Mouse (Mus musculus) forebrain, embryonic 11.5 days (tissue): ENCODE measurements around the gene Capn7. TPM values are rescaled to one million over a fixed set of nuclear protein-coding genes. Genes with fewer than 3 reads are reported as not detected.

ENCODE experiments used
- ATAC-seq: fragments of 200-750 bp; cut with Nextera tagmentation; replicated peaks from 2 replicates; pipeline ENCODE4 v1.8.0; 2017; ENCODE audit warnings: moderate TSS enrichment; ENCODE audit not compliant: low FRiP score
- DNase-seq: peaks from one replicate; pipeline ENCODE4 v3.0.0-alpha.2; 2017; ENCODE audit warnings: low spot score
- H3K27ac ChIP-seq: fragments of 300-500 bp; sonication (generic); 2 replicates; pipeline ENCODE4 v1.5.1; 2014; ENCODE audit warnings: low read depth, low read length
- H3K27me3 ChIP-seq: fragments of 300-500 bp; sonication (generic); 2 replicates; pipeline ENCODE4 v1.6.1; 2014; ENCODE audit warnings: mild to moderate bottlenecking, low read length, mixed read lengths; ENCODE audit not compliant: control insufficient read depth, insufficient read depth
- H3K36me3 ChIP-seq: fragments of 300-500 bp; sonication (generic); 2 replicates; pipeline ENCODE4 v1.6.1; 2014; ENCODE audit warnings: mild to moderate bottlenecking, low read length, moderate library complexity, mixed read lengths; ENCODE audit not compliant: control insufficient read depth, insufficient read depth
- H3K4me1 ChIP-seq: fragments of 300-500 bp; sonication (generic); replicated peaks from 2 replicates; pipeline ENCODE4 v1.6.1; 2014; ENCODE audit warnings: low read length, mixed read lengths; ENCODE audit not compliant: control insufficient read depth, insufficient read depth
- H3K4me2 ChIP-seq: fragments of 300-500 bp; sonication (generic); 2 replicates; pipeline ENCODE4 v1.6.1; 2014; ENCODE audit warnings: low read depth, mild to moderate bottlenecking, low read length, moderate library complexity, mixed read lengths; ENCODE audit not compliant: severe bottlenecking
- H3K4me3 ChIP-seq: fragments of 300-500 bp; sonication (generic); 2 replicates; pipeline ENCODE4 v1.5.1; 2014; ENCODE audit warnings: low read depth, low read length
- H3K9ac ChIP-seq: fragments of 300-500 bp; sonication (generic); 2 replicates; pipeline ENCODE4 v1.6.1; 2014; ENCODE audit warnings: low read length
- H3K9me3 ChIP-seq: fragments of 300-500 bp; sonication (generic); 2 replicates; pipeline ENCODE4 v1.6.1; 2016; ENCODE audit warnings: low read length, mixed read lengths; ENCODE audit not compliant: control insufficient read depth
- WGBS: fragments of 180-500 bp; shearing (Covaris S2); extraction: QIAGEN DNeasy Blood & Tissue Kit; methylation state at CpG from one replicate; pipeline ENCODE4 v1.1.7; 2014; 5-methylcytosine and 5-hydroxymethylcytosine counted together
- polyA plus RNA-seq: library from polyadenylated mRNA; unstranded; fragments of >200 nt; fragmentation: Nextera tagmentation; extraction: Ambion mirVana; gene quantifications from 2 replicates; pipeline ENCODE4 v1.2.1, GENCODE M21; 2014

The Capn7 gene
- polyA plus RNA-seq: 36.2 and 41.2 TPM in 2 replicates

DNA sequence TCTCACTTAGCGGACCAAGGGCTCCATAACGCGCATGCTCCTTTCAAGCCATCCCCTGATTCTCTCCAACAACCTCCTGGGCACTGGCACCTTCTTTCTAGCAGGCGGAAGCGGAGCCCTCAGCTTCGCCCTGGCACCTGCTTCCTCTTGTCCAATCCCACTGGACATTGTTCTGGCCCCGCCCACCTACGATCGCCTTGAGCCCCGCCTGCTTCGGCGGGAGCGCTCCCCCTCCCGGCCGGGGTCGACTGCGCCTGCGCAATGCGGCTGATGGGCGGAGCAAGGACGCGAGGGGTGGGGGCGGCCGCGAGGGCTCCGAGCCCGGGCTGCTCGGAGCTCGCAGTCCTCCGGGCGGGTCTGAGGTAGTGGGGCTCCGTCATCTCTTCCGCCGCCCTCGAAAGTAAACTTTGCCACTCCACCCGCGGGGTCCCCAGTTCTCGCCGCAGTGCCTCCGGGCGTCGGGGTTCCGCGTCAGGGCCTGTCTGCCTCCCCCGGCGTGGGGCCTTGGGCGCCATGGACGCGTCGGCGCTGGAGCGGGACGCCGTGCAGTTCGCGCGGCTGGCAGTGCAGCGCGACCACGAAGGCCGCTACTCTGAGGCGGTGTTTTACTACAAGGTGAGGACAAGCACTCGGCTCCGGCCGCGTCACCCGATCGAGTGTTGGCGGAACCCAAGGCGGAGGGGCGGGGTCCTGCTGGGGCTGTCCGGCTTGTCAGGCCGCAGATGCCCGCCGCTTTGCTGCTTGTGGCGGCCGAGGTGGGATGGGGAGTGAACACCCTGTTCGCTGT, at the start of gene Capn7:
Gene Capn7 (plus strand): TSS at position 270 of the 787 bp plus-strand sequence.
- under 1% methylated on average over 78 of the region's 78 CpGs for WGBS
- DNase-seq (peak; percentile 100), ATAC-seq (peak; percentile 99)
- Histone ChIP-seq H3K4me2 (peak within 1 kb of the TSS; percentile 67), H3K4me1 (peaks cover 2% of the 10 kb centered on the region; the same call in 1 of the 2 replicates), H3K27me3 (no peaks in the 10 kb centered on the region), H3K9ac (peak within 1 kb of the TSS; percentile 74), H3K9me3 (no peaks in the 10 kb centered on the region), H3K4me3 (peak within 1 kb of the TSS; percentile 80), H3K27ac (peak within 1 kb of the TSS; percentile 77), H3K36me3 (no peaks in the 10 kb centered on the region)

DNA sequence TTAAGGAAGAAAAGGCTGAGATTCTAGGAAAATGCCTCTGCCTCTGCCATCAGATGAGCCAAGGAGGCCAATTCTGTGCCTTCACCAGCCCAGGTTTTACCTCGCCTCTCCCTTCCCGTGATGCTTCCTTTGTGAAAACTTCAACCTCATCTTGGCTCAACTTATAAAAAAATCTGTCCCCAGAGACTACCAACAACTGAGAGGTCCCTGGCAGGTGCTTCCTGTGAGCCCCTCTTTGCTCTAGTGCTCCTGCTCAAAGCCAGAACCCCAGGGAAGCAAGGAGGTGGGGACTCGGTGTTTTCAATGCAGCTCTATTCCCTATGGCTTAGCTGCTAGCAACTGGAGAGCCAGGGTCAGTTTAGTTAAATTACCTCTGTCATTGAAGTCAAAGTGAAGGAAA, 23.2 kb upstream of the Capn7 start:
- Histone ChIP-seq H3K36me3 (no peaks in the 10 kb centered on the region), H3K9me3 (no peaks in the 10 kb centered on the region), H3K27me3 (no peaks in the 10 kb centered on the region), H3K27ac (no peak overlapping the region), H3K4me3 (no peak overlapping the region), H3K9ac (no peak overlapping the region), H3K4me1 (no peaks in the 10 kb centered on the region), H3K4me2 (no peak overlapping the region)
- 39% methylated on average over 3 of the region's 3 CpGs for WGBS
- DNase-seq: no peak
- no peak for ATAC-seq

DNA sequence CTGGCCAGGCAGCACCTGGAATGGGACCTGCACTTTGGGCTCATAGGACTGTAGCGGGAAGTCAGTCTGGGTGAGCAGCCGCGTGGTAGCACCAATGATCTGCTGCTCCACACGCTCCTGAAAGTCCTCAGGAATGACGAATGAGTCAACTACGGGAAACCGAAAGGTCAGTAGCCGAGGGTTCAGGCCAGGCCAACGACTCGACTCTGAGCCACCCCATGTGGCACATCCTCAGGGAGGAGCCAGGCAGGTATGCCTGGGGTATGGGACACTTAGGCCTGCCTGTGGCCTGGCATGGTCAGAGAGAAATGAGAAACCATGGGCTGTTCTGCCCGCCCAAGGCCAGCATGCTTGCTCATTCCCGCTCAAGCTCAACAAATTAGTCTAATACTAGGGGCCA, 19.8 kb upstream of the Capn7 start:
- Histone ChIP-seq H3K9ac (no peak overlapping the region), H3K4me3 (no peak overlapping the region), H3K27ac (no peak overlapping the region), H3K4me1 (no peaks in the 10 kb centered on the region), H3K4me2 (no peak overlapping the region), H3K27me3 (no peaks in the 10 kb centered on the region), H3K36me3 (no peaks in the 10 kb centered on the region), H3K9me3 (no peaks in the 10 kb centered on the region)
- DNase-seq (no peak), ATAC-seq (no peak)
- WGBS: 88% methylated on average over 12 of the region's 12 CpGs

DNA sequence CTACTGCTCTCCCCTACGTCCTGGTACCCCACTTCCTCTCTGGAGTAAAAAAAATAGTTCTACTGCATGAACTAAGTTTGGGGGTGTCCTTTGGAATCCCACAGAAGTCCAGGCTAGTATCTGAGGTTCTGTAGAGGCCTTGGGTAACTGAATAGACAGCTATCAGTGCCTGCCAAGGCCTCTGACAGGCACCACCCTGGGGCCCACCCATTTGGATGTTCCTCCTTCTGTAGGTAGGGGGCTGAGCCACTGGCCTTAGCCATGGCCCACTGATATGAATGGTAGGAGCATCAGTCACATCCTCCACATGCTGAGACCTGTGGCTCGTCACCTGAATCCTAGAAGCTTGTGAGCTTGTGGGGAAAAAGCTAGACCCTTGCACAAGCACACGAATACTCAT, 18.7 kb upstream of the Capn7 start:
- Histone ChIP-seq H3K9ac (no peak overlapping the region), H3K27me3 (no peaks in the 10 kb centered on the region), H3K4me3 (no peak overlapping the region), H3K9me3 (no peaks in the 10 kb centered on the region), H3K4me2 (no peak overlapping the region), H3K4me1 (no peaks in the 10 kb centered on the region), H3K36me3 (no peaks in the 10 kb centered on the region), H3K27ac (no peak overlapping the region)
- no peak for DNase-seq
- ATAC-seq: no peak
- WGBS: 77% methylated on average over 3 of the region's 3 CpGs

DNA sequence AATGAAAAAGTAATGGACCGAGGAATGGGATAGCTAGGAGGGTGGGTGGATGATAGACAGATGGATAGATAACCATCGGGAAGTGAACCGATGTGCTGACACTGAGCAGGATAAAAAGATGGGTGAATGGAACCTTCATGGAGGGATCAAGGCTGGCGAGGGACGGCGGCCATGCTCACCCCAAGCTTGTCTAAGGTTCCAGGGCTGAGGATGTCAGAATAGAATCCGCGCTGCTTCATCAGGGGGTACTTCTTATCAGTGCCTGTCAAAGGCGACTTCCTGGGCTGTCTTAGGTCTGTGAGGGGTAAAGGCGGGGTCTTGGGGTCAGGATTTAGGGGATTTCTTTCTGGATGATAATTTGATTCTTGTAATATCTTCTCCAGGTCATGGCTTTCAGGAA, 16.9 kb upstream of the Capn7 start:
- Histone ChIP-seq H3K36me3 (no peaks in the 10 kb centered on the region), H3K27ac (no peak overlapping the region), H3K9ac (no peak overlapping the region), H3K27me3 (no peaks in the 10 kb centered on the region), H3K4me1 (no peaks in the 10 kb centered on the region; the same call in 1 of the 2 replicates), H3K4me2 (no peak overlapping the region), H3K4me3 (no peak overlapping the region), H3K9me3 (no peaks in the 10 kb centered on the region)
- DNase-seq (peak; percentile 23), ATAC-seq (no peak)
- 89% methylated on average over 10 of the region's 10 CpGs for WGBS

DNA sequence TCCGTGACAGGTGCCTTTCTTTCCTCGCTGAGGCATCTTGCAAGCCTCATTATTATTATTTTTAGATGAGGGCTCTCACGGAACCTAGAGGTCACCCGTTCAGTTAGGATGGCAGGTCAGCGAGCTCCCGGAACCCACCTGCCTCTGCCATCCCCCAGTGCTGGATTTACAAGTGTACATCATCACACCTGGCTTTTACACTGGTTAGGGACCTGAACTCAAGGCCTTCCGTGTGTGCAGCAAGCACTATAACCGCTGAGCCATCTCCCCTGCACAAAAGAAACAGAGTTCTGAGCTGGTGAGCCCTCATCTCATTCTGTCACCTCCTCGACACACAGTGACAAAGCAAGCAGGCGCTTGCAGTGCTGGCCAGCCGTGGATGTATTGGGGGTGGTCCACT, 15.3 kb upstream of the Capn7 start:
- Histone ChIP-seq H3K4me3 (no peak overlapping the region), H3K27ac (no peak overlapping the region), H3K27me3 (no peaks in the 10 kb centered on the region), H3K9ac (no peak overlapping the region), H3K36me3 (no peaks in the 10 kb centered on the region), H3K9me3 (no peaks in the 10 kb centered on the region), H3K4me1 (no peaks in the 10 kb centered on the region; the same call in 1 of the 2 replicates), H3K4me2 (no peak overlapping the region)
- no peak for DNase-seq
- no peak for ATAC-seq
- 82% methylated on average over 11 of the region's 11 CpGs for WGBS

DNA sequence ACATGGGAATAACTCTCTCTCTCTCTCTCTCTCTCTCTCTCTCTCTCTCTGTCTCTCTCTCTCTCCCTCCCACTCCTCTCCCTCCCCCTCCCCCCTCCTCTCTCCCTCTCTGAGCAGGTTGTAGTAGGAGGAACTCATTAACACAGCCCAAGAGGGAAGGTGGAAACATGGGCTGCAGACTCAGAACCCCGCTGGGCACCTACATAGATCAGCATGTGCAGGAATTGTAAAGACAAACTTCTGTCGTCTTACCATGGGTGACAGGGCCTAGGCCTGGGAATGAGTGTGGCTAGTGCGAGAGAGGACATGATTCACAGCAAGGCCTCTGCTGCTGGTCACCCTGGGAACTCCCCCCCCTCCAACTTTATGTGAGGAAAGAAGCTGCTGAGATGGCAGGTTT, 14.2 kb upstream of the Capn7 start:
- Histone ChIP-seq H3K36me3 (no peaks in the 10 kb centered on the region), H3K27ac (no peak overlapping the region), H3K9ac (no peak overlapping the region), H3K4me2 (no peak overlapping the region), H3K9me3 (no peaks in the 10 kb centered on the region), H3K4me1 (no peaks in the 10 kb centered on the region; the same call in 1 of the 2 replicates), H3K4me3 (no peak overlapping the region), H3K27me3 (no peaks in the 10 kb centered on the region)
- no peak for ATAC-seq
- DNase-seq: no peak
- WGBS: 81% methylated on average over 3 of the region's 3 CpGs

DNA sequence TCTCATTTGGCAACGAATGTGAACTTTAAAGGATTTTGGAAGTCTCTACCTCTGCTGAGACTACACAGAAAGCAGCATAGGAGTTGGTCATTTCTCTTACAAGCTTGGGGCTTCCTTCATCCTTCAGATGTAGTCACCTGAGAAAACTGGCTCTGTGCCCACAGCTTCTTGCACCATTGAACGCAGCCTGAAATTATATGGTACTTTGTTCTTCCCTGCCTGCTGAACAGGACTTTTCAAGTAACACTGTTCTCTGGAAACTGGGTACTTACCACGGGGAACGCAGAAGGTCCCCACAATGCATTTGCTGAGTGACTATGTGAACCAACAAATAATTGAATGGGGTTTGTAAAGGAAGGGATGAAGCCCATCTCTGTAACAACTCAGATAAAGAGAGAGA, 13.2 kb upstream of the Capn7 start:
- no peak for DNase-seq
- Histone ChIP-seq H3K4me1 (no peaks in the 10 kb centered on the region; the same call in 1 of the 2 replicates), H3K4me2 (peak overlapping the region; percentile 55), H3K9ac (peak overlapping the region; percentile 50), H3K36me3 (no peaks in the 10 kb centered on the region), H3K27ac (no peak overlapping the region), H3K4me3 (peak overlapping the region; percentile 26), H3K9me3 (no peaks in the 10 kb centered on the region), H3K27me3 (no peaks in the 10 kb centered on the region)
- ATAC-seq: no peak
- 83% methylated on average over 4 of the region's 4 CpGs for WGBS
